Mouse (Mus musculus) right cerebral cortex, adult 18-20 months (tissue): ENCODE measurements around the gene Caskin2.

ENCODE experiments used
- DNase-seq: peaks from one replicate; pipeline ENCODE4 v3.0.0; 2022; ENCODE audit warnings: mixed read lengths

The Caskin2 gene

GRCm38 (mm10) chr11:115805005-115805404 lies 8.4 kb downstream of the Caskin2 start:
- DNase-seq, result no peak

- DNase-seq, result no peak
These were observed 10.2 kb downstream of the Caskin2 start for GRCm38 (mm10) chr11:115803072-115803709.

GRCm38 (mm10) chr11:115800981-115801380 lies 12.5 kb downstream of the Caskin2 start:
- no peak for DNase-seq

GRCm38 (mm10) chr11:115797665-115798064 lies 15.8 kb downstream of the Caskin2 start:
- no peak for DNase-seq

- DNase-seq, result no peak
These were observed 16.5 kb downstream of the Caskin2 start for GRCm38 (mm10) chr11:115796898-115797297.

GRCm38 (mm10) chr11:115792353-115792752 lies 21.1 kb downstream of the Caskin2 start:
- DNase-seq, result no peak

- no peak for DNase-seq
These were observed 21.5 kb downstream of the Caskin2 start for GRCm38 (mm10) chr11:115791919-115792318.

GRCm38 (mm10) chr11:115789787-115790186 lies 23.7 kb downstream of the Caskin2 start:
- DNase-seq, result no peak

GRCm38 (mm10) chr11:115786473-115786872 lies 27.0 kb downstream of the Caskin2 start:
- no peak for DNase-seq

GRCm38 (mm10) chr11:115780141-115781070 lies 33.0 kb downstream of the Caskin2 start:
- peak; percentile 81 for DNase-seq

- peak; percentile 48 for DNase-seq
These were observed 34.3 kb downstream of the Caskin2 start for GRCm38 (mm10) chr11:115779038-115779571.

- DNase-seq, result no peak
These were observed 35.7 kb downstream of the Caskin2 start for GRCm38 (mm10) chr11:115777487-115778335.

- DNase-seq, result no peak
These were observed 36.5 kb downstream of the Caskin2 start for GRCm38 (mm10) chr11:115776954-115777353.

- no peak for DNase-seq
These were observed 37.4 kb downstream of the Caskin2 start for GRCm38 (mm10) chr11:115775821-115776665.

GRCm38 (mm10) chr11:115774653-115775052 lies 38.8 kb downstream of the Caskin2 start:
- DNase-seq, result no peak

GRCm38 (mm10) chr11:115768896-115769295 lies 44.5 kb downstream of the Caskin2 start:
- DNase-seq, result no peak

GRCm38 (mm10) chr11:115766981-115767380 lies 46.5 kb downstream of the Caskin2 start:
- DNase-seq, result no peak

GRCm38 (mm10) chr11:115766356-115766943 lies 47.0 kb downstream of the Caskin2 start:
- no peak for DNase-seq

- peak; percentile 30 for DNase-seq
These were observed 47.8 kb downstream of the Caskin2 start for GRCm38 (mm10) chr11:115765607-115766141.

GRCm38 (mm10) chr11:115765103-115765606 lies 48.3 kb downstream of the Caskin2 start, which contains the start of gene Tmem94:
Gene Tmem94, plus strand, starts transcription at chr11:115765433.
- peak; percentile 97 for DNase-seq

- DNase-seq, result no peak
These were observed 48.7 kb downstream of the Caskin2 start for GRCm38 (mm10) chr11:115764698-115765097.
